Mouse (Mus musculus) lung, adult 2 months (tissue): ENCODE data around the gene Retn. TPM values are rescaled to one million over a fixed set of nuclear protein-coding genes. Genes with fewer than 3 reads are reported as not detected.

Source experiments
- DNase-seq: peaks from one replicate; pipeline ENCODE4 v3.0.0; 2022
- H3K4me1 ChIP-seq: fragments of 200-500 bp; 2 replicates; pipeline ENCODE4 v1.6.1; 2011; ENCODE audit warnings: low read length; ENCODE audit not compliant: control insufficient read depth, insufficient read depth
- H3K4me3 ChIP-seq: fragments of 200-500 bp; replicated peaks from 2 replicates; pipeline ENCODE3; 2011; ENCODE audit warnings: low read depth, mild to moderate bottlenecking, control low read depth, low read length; ENCODE audit errors: extremely low read depth
- CTCF ChIP-seq: fragments of 200-500 bp; IDR thresholded peaks from 2 replicates; pipeline ENCODE4 v1.5.1; 2011; ENCODE audit warnings: mild to moderate bottlenecking, low read length, control low read depth; ENCODE audit not compliant: insufficient read depth
- POLR2A ChIP-seq: fragments of 200-500 bp; IDR thresholded peaks from 2 replicates; pipeline ENCODE4 v1.6.1; 2011; ENCODE audit warnings: low read depth, mild to moderate bottlenecking, control low read depth, low read length, borderline replicate concordance; ENCODE audit errors: extremely low read depth
- WGBS: fragments of 180-500 bp; shearing (Covaris S2); methylation state at CpG from one replicate; pipeline ENCODE4 v1.1.7; 2018; 5-methylcytosine and 5-hydroxymethylcytosine counted together
- polyA plus RNA-seq: library from polyadenylated mRNA; depleted of rRNA; stranded (reverse); fragments of >200 nt; gene quantifications from 2 replicates; pipeline ENCODE4 v1.2.3, GENCODE M21; 2012

Retn gene
- polyA plus RNA-seq, 1 experiment, result 6.2 TPM

GRCm38 (mm10) chr8:3630647-3631477, 24.7 kb upstream of the Retn start, which contains the start of gene Stxbp2:
TSS of gene Stxbp2 (plus strand) at chr8:3630955.
- peak; percentile 64; the same call in 1 of the 2 replicates for TF ChIP-seq POLR2A
- TF ChIP-seq CTCF, result no peak
- Histone ChIP-seq H3K4me3 (peak within 1 kb of the TSS; percentile 81), H3K4me1 (no peaks in the 10 kb centered on the region)
- DNase-seq, result peak; percentile 79
- WGBS, result 5% methylated on average over 47 of the region's 47 CpGs

DNA sequence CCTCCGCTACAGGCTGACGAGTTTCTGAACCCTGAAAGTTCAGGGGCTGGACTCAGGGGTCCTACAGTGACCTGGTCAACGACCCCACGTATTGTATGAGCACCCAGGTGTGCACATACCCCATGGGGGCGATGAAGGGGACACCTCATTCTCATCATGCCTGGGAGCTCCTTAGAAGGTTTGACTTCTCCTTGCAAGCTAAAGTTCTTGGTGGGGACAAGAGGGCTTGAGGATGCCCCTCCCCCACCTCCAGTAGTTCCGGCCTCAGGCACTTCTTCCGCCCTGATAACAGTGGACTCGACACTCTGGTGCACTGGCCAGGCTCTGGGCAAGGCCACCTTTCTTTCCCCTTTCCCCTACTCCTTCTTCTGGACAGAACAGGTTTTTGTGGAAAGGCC, 24.1 kb upstream of the Retn start:
- peak; percentile 24 for DNase-seq
- TF ChIP-seq POLR2A (no peak), CTCF (no peak)
- WGBS, result 9% methylated on average over 8 of the region's 8 CpGs
- no peaks in the 10 kb centered on the region for H3K4me1 ChIP-seq
- peak overlapping the region; percentile 81 for H3K4me3 ChIP-seq

GRCm38 (mm10) chr8:3645804-3646203, 9.8 kb upstream of the Retn start:
- H3K4me3 ChIP-seq, result no peak overlapping the region
- 18% methylated on average over 5 of the region's 5 CpGs for WGBS
- DNase-seq, result peak; percentile 58

GRCm38 (mm10) chr8:3646824-3647531, 8.6 kb upstream of the Retn start:
- no peaks in the 10 kb centered on the region for H3K4me1 ChIP-seq
- no peak overlapping the region for H3K4me3 ChIP-seq
- WGBS, result 70% methylated on average over 6 of the region's 6 CpGs
- DNase-seq, result no peak
- TF ChIP-seq CTCF, result no peak
- TF ChIP-seq POLR2A, result no peak

More at GRCm38 (mm10) chr8:3645804-3646203, 9.8 kb upstream of the Retn start:
- H3K4me1 ChIP-seq, result no peaks in the 10 kb centered on the region
- TF ChIP-seq CTCF (peak; percentile 36; the same call in 1 of the 2 replicates), POLR2A (no peak)

- Histone ChIP-seq H3K4me3 (no peak overlapping the region), H3K4me1 (no peaks in the 10 kb centered on the region)
- DNase-seq, result no peak
- WGBS, result 66% methylated on average over 4 of the region's 4 CpGs
- TF ChIP-seq CTCF (no peak), POLR2A (no peak)
Observed at GRCm38 (mm10) chr8:3647561-3647960, 8.0 kb upstream of the Retn start.

GRCm38 (mm10) chr8:3648268-3648667, 7.3 kb upstream of the Retn start:
- DNase-seq, result no peak
- 55% methylated on average over 2 of the region's 2 CpGs for WGBS
- Histone ChIP-seq H3K4me3 (no peak overlapping the region), H3K4me1 (no peaks in the 10 kb centered on the region)
- TF ChIP-seq CTCF, result no peak
- no peak for TF ChIP-seq POLR2A

GRCm38 (mm10) chr8:3648990-3649389, 6.6 kb upstream of the Retn start:
- DNase-seq, result no peak
- 29% methylated on average over 1 of the region's 1 CpGs for WGBS
- TF ChIP-seq POLR2A (no peak), CTCF (no peak)
- Histone ChIP-seq H3K4me1 (no peaks in the 10 kb centered on the region), H3K4me3 (no peak overlapping the region)

DNA sequence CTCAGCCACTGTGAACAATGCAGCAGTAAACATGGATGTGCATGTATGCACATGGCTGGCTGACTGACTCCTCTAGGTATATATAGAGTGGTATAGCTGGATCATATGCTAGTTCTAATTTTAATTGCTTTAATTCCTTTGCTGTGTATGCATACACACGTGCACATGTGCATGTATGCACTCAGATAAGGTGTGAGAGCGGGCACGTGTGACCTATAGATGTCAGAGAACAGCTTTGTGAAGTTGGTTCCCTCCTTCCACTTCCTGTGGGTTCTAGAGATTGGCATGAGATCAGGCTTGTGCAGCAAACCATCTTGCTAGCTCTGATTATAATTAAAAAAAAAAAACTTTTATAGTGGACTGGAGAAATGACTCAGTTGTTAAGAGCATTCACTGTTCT, 2.7 kb upstream of the Retn start:
- Histone ChIP-seq H3K4me1 (no peaks in the 10 kb centered on the region), H3K4me3 (no peak overlapping the region)
- TF ChIP-seq CTCF, result no peak
- TF ChIP-seq POLR2A, result no peak
- 56% methylated on average over 3 of the region's 3 CpGs for WGBS
- DNase-seq, result no peak

DNA sequence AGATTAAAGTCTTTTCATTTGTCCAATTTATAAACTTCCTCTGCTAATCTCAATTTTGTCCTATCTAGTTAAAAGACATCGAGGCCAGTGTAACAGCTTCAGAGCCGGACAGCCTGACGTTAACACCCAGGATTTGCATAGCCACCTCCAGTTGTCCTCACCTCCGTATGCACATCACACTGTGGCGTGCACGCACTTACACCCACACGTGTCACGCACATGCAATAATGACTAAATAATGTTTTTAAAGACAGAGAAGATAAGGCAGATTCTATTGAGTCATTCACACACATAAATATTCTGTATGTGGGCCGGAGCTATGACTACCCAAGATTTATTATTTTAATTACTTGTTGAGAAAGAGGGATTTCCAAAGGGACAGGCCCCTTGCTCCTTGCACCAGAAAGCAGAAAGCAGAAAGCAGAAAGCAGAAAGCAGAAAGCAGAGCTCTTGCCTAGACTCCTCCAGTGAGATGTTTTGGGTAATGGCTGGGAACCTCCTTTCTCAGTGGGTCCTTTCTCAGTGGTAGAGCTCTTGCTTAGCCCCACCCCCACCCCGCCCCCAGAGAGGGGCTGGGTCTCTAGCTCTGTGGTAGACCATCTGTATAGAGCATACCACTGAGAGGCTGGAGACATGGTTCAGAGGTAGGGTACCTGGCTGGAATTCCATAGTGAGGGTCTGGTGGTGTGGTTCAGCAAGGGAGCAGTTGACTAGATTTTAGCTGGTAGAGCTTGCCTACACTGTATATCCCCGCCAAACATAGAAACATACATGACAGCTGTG, 653 bp upstream of the Retn start:
- H3K4me1 ChIP-seq, result no peaks in the 10 kb centered on the region
- DNase-seq, result no peak
- TF ChIP-seq CTCF (no peak), POLR2A (no peak)
- 64% methylated on average over 11 of the region's 11 CpGs for WGBS
- H3K4me3 ChIP-seq, result no peak overlapping the region
